15 mouse cellular contexts compared by ENCODE assay signal in genomic region chr11:67911074-67911473, GRCm38 (mm10).
DNase-seq lines count a peak whose midpoint lies in the region.
"Had no signal": no experiment of that assay in that cellular context is flagged by ENCODE, and none has a peak within 500 bp of the region (broad histone marks: within the 10 kb centered on the region; RNA-seq: fewer than 3 reads in every experiment).

No protein-coding gene starts in this region.

- peak; percentile 15 to 26 for DNase-seq in urinary bladder, postnatal 36 days (ENCODE audit: low spot score in 2 of 2)
- DNase-seq in urinary bladder, postnatal 25 days (ENCODE audit: low spot score): no peak
- peak; percentile 18 for DNase-seq in MN1 (ENCODE audit: low spot score)
- peak; percentile 27 for DNase-seq in fibroblast of lung, adult 2 months (ENCODE audit: low read depth)
- DNase-seq in frontal cortex, postnatal 25 days (ENCODE audit: low spot score in 2 of 2): no peak
- DNase-seq in ovary, postnatal 14 days (ENCODE audit: low spot score): no peak
- no peak for DNase-seq in cerebellum, adult 11 months
- DNase-seq: adrenal gland, postnatal 10 days; cerebellum, adult 11-12 months; cerebellum, adult 9-10 months; cerebellum, postnatal 25 days; forebrain, postnatal 0 days; gastrocnemius, postnatal 36 days; heart, adult 11 months; heart, postnatal 36 days had no signal

Comparison
In these comparisons a context has a peak if more than half of its experiments do, and no peak if none do; other contexts are left out.
1. DNase-seq: peak in urinary bladder, postnatal 36 days (2 of 2), MN1 (single experiment) and fibroblast of lung, adult 2 months (single experiment); none in urinary bladder, postnatal 25 days (single experiment), frontal cortex, postnatal 25 days (0 of 2), ovary, postnatal 14 days (single experiment) and cerebellum, adult 11 months (single experiment).